Mouse (Mus musculus): ENCODE data around the gene Nfkb1. TPM values are rescaled to one million over a fixed set of nuclear protein-coding genes. Genes with fewer than 3 reads are reported as not detected.

The Nfkb1 gene
- polyA plus RNA-seq, 1 experiment, result 5.4 TPM

DNA sequence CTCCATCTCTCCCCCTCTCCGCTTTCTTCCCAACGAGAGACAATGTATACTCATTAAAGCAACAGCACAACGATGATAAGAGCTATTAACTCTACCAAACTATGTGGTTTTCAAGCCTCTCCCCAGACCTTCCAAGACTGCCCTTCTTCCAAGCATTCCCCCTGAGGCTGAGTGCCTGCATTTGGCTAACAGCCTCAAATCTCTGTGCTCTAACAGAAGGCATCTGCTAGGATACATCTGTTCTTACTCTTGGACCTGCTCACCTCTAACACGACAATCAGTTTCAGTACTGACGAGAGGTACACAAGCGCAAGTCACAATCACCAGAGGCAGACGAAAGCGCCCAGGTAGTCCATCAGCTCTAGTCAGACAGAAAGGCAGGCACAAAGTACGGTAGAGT, 3.4 kb downstream of the Nfkb1 start:
- TF ChIP-seq GATA1 (IDR thresholded peaks at IDR 0.05; ENCODE audit: low read length), result no peak

DNA sequence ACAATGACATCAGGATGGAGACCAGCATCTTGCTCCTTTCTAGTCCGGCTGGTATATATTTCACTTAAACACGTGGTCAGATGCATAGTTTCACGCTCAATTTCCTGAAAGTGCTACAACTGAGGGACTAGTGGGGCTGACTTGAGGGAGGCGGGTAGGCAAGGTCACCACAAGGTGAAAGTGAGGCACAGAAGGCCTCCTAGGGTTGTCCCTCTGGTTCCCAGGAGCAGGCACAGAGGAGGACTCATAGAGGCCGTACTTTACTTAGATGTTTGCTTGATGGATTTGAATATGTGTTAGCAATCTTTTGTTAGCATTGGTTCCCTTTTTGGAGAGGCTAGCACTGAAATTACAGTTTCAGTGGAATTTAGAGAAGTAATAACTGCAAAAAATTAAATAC, 4.9 kb downstream of the Nfkb1 start:
- TF ChIP-seq GATA1 (IDR thresholded peaks at IDR 0.05; ENCODE audit: low read length), result no peak

GRCm38 (mm10) chr3:135683275-135683674, 8.1 kb downstream of the Nfkb1 start:
- TF ChIP-seq GATA1 (IDR thresholded peaks at IDR 0.05; ENCODE audit: low read length), result no peak

DNA sequence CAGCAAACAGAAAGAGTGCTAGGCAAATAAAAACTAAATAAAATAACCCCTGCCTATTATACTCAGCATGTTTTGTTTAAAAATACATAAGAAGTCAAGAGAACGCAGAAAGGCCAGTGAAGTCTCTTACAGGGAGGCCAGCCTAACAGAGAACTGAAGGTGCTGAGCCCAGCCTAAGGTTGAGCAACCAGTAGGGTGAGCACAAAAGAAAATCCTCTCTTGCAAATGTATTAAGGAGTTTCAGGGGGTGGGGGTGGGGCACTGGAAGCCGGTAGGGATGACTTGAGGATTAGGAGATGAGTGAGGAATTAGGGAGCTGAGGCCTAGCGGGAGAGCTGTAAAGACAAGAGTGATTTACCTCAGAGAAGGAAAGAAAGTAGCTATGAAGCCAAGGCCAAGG, 9.1 kb downstream of the Nfkb1 start:
- no peak for TF ChIP-seq GATA1 (IDR thresholded peaks at IDR 0.05; ENCODE audit: low read length)

GRCm38 (mm10) chr3:135681272-135681783, 10.0 kb downstream of the Nfkb1 start:
- TF ChIP-seq GATA1 (IDR thresholded peaks at IDR 0.05; ENCODE audit: low read length), result no peak

DNA sequence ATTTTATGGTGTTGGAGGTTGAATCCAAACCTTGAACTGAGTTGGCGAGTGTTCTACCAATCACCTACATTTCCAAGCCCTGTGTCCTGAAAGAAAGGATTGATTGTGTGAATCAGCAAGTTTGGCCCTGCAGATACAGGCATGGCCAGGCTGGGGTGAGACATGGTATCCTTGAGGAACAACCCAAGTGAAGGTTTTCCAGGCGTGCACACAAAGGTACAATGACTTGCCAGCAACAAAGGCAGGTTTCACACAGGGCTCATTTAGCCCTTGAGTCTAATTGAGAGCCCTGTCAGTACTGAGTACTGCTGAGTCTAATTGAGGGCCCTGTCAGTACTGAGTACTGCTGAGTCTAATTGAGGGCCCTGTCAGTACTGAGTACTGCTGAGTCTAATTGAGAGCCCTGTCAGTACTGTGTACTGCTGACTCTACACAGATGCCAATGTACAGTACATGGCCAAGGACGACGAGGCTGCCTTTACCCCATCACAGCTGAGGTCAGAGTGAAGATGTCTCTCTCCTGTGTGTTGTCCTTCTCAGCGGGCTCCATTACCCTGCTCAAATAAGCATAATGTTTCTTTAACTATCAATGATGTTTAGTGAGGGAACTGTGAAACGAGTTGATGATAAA, 11.0 kb downstream of the Nfkb1 start:
- no peak for TF ChIP-seq GATA1 (IDR thresholded peaks at IDR 0.05; ENCODE audit: low read length)

DNA sequence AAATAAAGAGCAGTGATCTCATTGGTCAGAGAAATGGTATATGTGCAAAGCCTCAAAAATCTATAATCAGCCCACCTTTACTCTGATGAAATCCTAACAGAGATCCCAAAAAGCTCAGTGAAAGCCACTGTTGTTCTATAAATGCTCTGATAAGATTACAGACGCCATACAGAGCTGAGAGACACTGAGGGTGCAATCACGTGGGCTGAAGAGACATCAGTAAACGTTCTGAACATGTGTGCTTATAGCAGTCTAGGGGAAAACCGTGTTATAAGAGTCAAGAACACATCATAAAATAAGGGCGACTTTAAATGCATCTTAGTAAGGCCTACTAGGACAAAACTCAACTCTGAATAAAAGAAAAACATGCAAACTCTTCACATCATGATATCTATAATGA, 14.3 kb downstream of the Nfkb1 start:
- TF ChIP-seq GATA1 (IDR thresholded peaks at IDR 0.05; ENCODE audit: low read length), result no peak

- no peak for TF ChIP-seq GATA1 (IDR thresholded peaks at IDR 0.05; ENCODE audit: low read length)
Measured at GRCm38 (mm10) chr3:135676364-135676763, 15.0 kb downstream of the Nfkb1 start.

- TF ChIP-seq GATA1 (IDR thresholded peaks at IDR 0.05; ENCODE audit: low read length), result no peak
Measured at GRCm38 (mm10) chr3:135675480-135675879, 15.9 kb downstream of the Nfkb1 start.

- TF ChIP-seq GATA1 (IDR thresholded peaks at IDR 0.05; ENCODE audit: low read length), result no peak
Measured at GRCm38 (mm10) chr3:135674716-135675392, 16.5 kb downstream of the Nfkb1 start.

DNA sequence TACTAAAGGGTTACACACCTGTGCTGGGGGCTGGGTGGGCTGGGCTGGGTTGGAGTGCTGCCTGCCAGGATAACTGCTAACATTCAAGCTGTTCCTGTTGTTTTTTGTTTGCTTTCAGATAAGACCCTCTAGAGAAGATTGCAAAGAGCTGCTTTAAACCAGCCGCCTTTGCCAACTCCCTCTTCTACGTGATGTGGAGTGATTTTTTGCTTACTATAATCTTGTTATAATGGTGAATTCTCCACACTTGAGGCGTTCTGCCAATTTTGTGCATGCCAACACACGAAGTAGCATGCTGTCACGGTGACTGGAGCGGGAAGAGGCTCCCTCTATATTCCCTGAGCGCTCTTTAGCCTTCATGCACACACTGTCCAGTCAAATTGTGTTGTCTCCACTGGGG, 17.7 kb downstream of the Nfkb1 start:
- no peak for TF ChIP-seq GATA1 (IDR thresholded peaks at IDR 0.05; ENCODE audit: low read length)

- no peak for TF ChIP-seq GATA1 (IDR thresholded peaks at IDR 0.05; ENCODE audit: low read length)
Measured at GRCm38 (mm10) chr3:135673041-135673440, 18.3 kb downstream of the Nfkb1 start.

DNA sequence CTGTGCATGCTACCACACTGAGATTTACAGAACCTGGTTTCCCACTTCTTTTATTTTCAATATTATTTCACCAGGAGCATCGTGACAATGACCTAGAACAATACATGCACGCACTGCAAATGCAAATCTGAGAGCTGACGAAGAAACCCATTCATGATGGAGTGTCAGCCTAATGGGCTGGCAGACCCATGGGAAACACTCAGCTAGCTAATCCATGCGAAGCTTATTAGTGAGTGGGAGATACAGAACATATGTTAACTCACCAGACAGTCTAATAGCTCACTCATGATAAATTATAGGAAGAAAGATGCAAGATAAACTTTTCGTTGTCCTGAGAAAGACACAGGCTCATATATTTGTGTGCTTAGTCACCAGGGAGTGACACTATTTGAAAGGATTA, 19.2 kb downstream of the Nfkb1 start:
- TF ChIP-seq GATA1 (IDR thresholded peaks at IDR 0.05; ENCODE audit: low read length), result no peak

- no peak for TF ChIP-seq GATA1 (IDR thresholded peaks at IDR 0.05; ENCODE audit: low read length)
Measured at GRCm38 (mm10) chr3:135670869-135671268, 20.5 kb downstream of the Nfkb1 start.

DNA sequence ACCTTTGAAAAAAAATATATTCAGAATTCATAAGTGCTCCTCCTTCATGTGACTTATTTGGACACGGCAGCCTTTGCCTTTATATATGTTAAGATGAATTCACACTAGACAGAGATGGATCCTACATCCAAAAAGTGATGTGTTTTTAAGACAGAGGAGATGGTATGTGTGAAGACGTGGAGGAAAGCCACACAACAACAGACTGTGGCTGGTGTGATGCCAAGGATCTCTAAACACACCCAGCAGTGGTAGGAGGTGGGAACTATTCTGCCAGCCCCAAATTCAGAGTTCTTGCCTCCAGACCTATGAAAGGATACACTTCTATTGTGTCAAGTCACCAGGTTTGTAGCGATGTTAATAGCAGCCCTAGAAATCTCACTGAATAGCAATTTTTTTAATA, 24.3 kb downstream of the Nfkb1 start:
- TF ChIP-seq GATA1 (IDR thresholded peaks at IDR 0.05; ENCODE audit: low read length), result no peak

DNA sequence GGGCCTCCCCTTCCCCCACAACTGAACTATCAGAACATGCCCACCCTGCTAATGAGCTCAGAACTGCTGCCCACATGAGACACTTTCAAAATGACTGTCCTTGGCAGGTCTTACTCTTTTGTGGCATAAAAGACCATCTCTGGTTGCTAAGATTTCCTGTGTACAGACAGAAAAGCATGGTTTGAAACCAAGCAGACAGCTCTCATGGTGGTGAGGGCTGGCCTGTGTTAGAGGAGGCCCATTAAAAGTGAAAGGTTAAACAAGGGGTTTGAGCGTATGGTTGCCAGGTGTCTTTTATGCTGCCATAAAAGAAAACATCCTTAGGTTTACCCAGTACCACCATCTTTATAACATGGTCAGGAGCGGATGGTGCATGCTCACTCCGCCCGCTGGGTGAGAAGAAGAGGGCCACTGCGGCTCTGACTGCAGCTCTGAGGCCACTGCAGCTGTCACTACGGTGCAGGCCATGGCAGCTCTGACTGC, 25.5 kb downstream of the Nfkb1 start:
- no peak for TF ChIP-seq GATA1 (IDR thresholded peaks at IDR 0.05; ENCODE audit: low read length)

Data from G1E-ER4 (cell line).